Mouse (Mus musculus) WW6 (cell line): ENCODE measurements around the gene Cwh43.
"Not testable (repeated sequence)": the region's sequence is repeated elsewhere in the genome, so short reads cannot be mapped to it uniquely, and the experiment has no call there.

Source experiments
- DNase-seq: peaks from one replicate; pipeline ENCODE4 v3.0.0-alpha.2; 2013; ENCODE audit warnings: low read depth, low spot score

Cwh43 gene

GRCm38 (mm10) chr5:73474412-73475405 lies 68.8 kb downstream of the Cwh43 start:
- DNase-seq: no peak

GRCm38 (mm10) chr5:73480700-73481099 lies 74.8 kb downstream of the Cwh43 start, which contains the start of gene Dcun1d4:
Dcun1d4 (plus strand) TSS chr5:73481000.
- DNase-seq: no peak

- no peak for DNase-seq
Observed at GRCm38 (mm10) chr5:73481401-73481800, 75.5 kb downstream of the Cwh43 start.

GRCm38 (mm10) chr5:73482381-73482780 lies 76.5 kb downstream of the Cwh43 start:
- DNase-seq: not testable (repeated sequence)

GRCm38 (mm10) chr5:73484016-73484615 lies 78.2 kb downstream of the Cwh43 start:
- DNase-seq: no peak

- no peak for DNase-seq
Observed at GRCm38 (mm10) chr5:73486451-73486850, 80.6 kb downstream of the Cwh43 start.

GRCm38 (mm10) chr5:73489915-73490314 lies 84.0 kb downstream of the Cwh43 start:
- no peak for DNase-seq

GRCm38 (mm10) chr5:73490596-73491073 lies 84.8 kb downstream of the Cwh43 start:
- DNase-seq: peak; percentile 97

GRCm38 (mm10) chr5:73491074-73491836 lies 85.4 kb downstream of the Cwh43 start:
- no peak for DNase-seq

- DNase-seq: peak; percentile 74
Observed at GRCm38 (mm10) chr5:73491837-73492720, 86.2 kb downstream of the Cwh43 start.

- DNase-seq: no peak
Observed at GRCm38 (mm10) chr5:73497401-73497800, 91.5 kb downstream of the Cwh43 start.

GRCm38 (mm10) chr5:73498559-73498958 lies 92.7 kb downstream of the Cwh43 start:
- DNase-seq: no peak

- no peak for DNase-seq
Observed at GRCm38 (mm10) chr5:73500867-73501440, 95.1 kb downstream of the Cwh43 start.

- no peak for DNase-seq
Observed at GRCm38 (mm10) chr5:73502422-73502821, 96.5 kb downstream of the Cwh43 start.
